In the genomic region with DNA sequence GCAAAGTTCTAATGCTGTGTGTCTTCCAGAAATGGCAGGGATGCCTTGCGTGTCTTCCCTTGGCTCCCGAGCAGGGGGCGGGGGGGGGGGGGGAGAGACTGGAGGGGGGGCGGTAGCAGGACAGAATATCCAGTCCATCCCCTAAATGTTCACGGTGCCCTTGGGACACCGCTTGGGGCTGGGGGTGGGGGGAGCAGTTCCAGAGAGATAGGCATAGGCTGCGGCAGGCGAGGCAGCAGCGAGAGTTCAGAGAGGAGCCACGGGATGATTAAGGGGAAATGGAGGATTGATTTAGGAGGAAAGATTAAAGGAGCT, we compare ENCODE assay signal across 12 mouse cellular contexts. TPM values are rescaled to one million over a fixed set of nuclear protein-coding genes. Genes with fewer than 3 reads are reported as not detected.
A peak's percentile ranks its signal among the peaks of the same experiment; 100 is the strongest.
DNase-seq lines count a peak whose midpoint lies in the region; ATAC-seq lines count a peak whose summit lies in the region.
"Had no signal": no experiment of that assay in that cellular context is flagged by ENCODE, and none has a peak within 500 bp of the region (broad histone marks: within the 10 kb centered on the region; RNA-seq: fewer than 3 reads in every experiment).

No protein-coding gene starts in this region.

- no peaks in the 10 kb centered on the region for H3K36me3 ChIP-seq in heart, embryonic 14.5 days (ENCODE audit: control insufficient read depth, insufficient read depth, low read length)
- H3K36me3 ChIP-seq in hindbrain, embryonic 13.5 days, result no peaks in the 10 kb centered on the region
- H3K36me3 ChIP-seq in midbrain, embryonic 12.5 days, result no peaks in the 10 kb centered on the region

- H3K9ac ChIP-seq in heart, embryonic 14.5 days (ENCODE audit: low read length), result no peak overlapping the region
- peak overlapping the region; percentile 58; the same call in 1 of the 2 replicates for H3K9ac ChIP-seq in hindbrain, embryonic 13.5 days
- H3K9ac ChIP-seq in midbrain, embryonic 12.5 days (replicated peaks), result peak overlapping the region; percentile 46; the same call in 1 of the 2 replicates

- no peaks in the 10 kb centered on the region for H3K9me3 ChIP-seq in heart, embryonic 14.5 days (ENCODE audit: control insufficient read depth, low read length)
- no peaks in the 10 kb centered on the region for H3K9me3 ChIP-seq in hindbrain, embryonic 13.5 days
- H3K9me3 ChIP-seq in midbrain, embryonic 12.5 days, result no peaks in the 10 kb centered on the region

- no peak overlapping the region for H3K27ac ChIP-seq in heart, embryonic 14.5 days (replicated peaks in 1 of 2; ENCODE audit: control insufficient read depth in 1 of 2, insufficient read depth in 1 of 2, low read depth in 2 of 2, low read length in 2 of 2)
- peak overlapping the region; percentile 85 for H3K27ac ChIP-seq in hindbrain, embryonic 13.5 days
- H3K27ac ChIP-seq in midbrain, embryonic 12.5 days (replicated peaks), result peak overlapping the region; percentile 76

- no peak for DNase-seq in heart, postnatal 25 days (ENCODE audit: low spot score)
- DNase-seq in MN1 (ENCODE audit: low spot score), result peak; percentile 62
- DNase-seq in adrenal gland, adult 18-20 months (ENCODE audit: low spot score in 2 of 2), result no peak
- no peak for DNase-seq in left cerebral cortex, postnatal 25 days (ENCODE audit: low spot score in 2 of 2)
- DNase-seq: lung, postnatal 36 days; right cerebral cortex, postnatal 25 days had no signal

- WGBS in heart, embryonic 14.5 days, result 4% methylated on average over 7 of the region's 10 CpGs
- WGBS in hindbrain, embryonic 13.5 days, result 2% methylated on average over 9 of the region's 10 CpGs
- 1% methylated on average over 9 of the region's 10 CpGs for WGBS in midbrain, embryonic 12.5 days

- H3K4me1 ChIP-seq in heart, embryonic 14.5 days (ENCODE audit: control insufficient read depth in 2 of 2, insufficient read depth in 2 of 2, low read length in 2 of 2), result peaks cover 11 to 22% of the 10 kb centered on the region in 2 experiments
- peaks cover 67% of the 10 kb centered on the region for H3K4me1 ChIP-seq in hindbrain, embryonic 13.5 days (replicated peaks)
- H3K4me1 ChIP-seq in midbrain, embryonic 12.5 days, result peaks cover 55% of the 10 kb centered on the region

- ATAC-seq in heart, embryonic 14.5 days (ENCODE audit: insufficient number of reproducible peaks, insufficient read depth, low FRiP score, low read depth), result no peak
- ATAC-seq in hindbrain, embryonic 13.5 days (ENCODE audit: low FRiP score), result no peak
- peak; percentile 13 for ATAC-seq in midbrain, embryonic 12.5 days (ENCODE audit: low FRiP score, low read depth)
- no peak for ATAC-seq in megakaryocyte progenitor cell, adult 5-6 weeks (replicated peaks; ENCODE audit: poor library complexity)

- intact Hi-C loops in heart, postnatal 25 days (cut with DNase I), result no loop called here
- intact Hi-C loops in left cerebral cortex, postnatal 25 days (cut with DNase I), result no loop called here

- no peak overlapping the region for H3K4me3 ChIP-seq in heart, embryonic 14.5 days (ENCODE audit: control insufficient read depth in 1 of 2, insufficient read depth in 1 of 2, low read depth in 1 of 2, low read length in 2 of 2)
- no peak overlapping the region for H3K4me3 ChIP-seq in hindbrain, embryonic 13.5 days
- H3K4me3 ChIP-seq in midbrain, embryonic 12.5 days, result peak overlapping the region; percentile 18; the same call in 1 of the 2 replicates

- peak overlapping the region; percentile 74 for H3K4me2 ChIP-seq in heart, embryonic 14.5 days (ENCODE audit: low read length)
- H3K4me2 ChIP-seq in hindbrain, embryonic 13.5 days, result peak overlapping the region; percentile 54
- peak overlapping the region; percentile 57 for H3K4me2 ChIP-seq in midbrain, embryonic 12.5 days (replicated peaks)

- peaks cover 49% of the 10 kb centered on the region for H3K27me3 ChIP-seq in heart, embryonic 14.5 days (ENCODE audit: control insufficient read depth, insufficient read depth, low read length)
- H3K27me3 ChIP-seq in hindbrain, embryonic 13.5 days, result peaks cover 38% of the 10 kb centered on the region
- H3K27me3 ChIP-seq in midbrain, embryonic 12.5 days, result peaks cover 51% of the 10 kb centered on the region

RNA-seq across cellular contexts. Expression of a gene that starts 7.4 kb away (rescaled TPM):
- 0.18 TPM in 1 of 2 replicates, not detected in the other for polyA plus RNA-seq in heart, embryonic 14.5 days (2014; fragmentation: Nextera tagmentation; extraction: Ambion mirVana)
- not detected for total RNA-seq in heart, postnatal 25 days (2021)
- polyA plus RNA-seq in hindbrain, embryonic 13.5 days (2015; fragmentation: Nextera tagmentation; extraction: Ambion mirVana), result 25.9 and 29.3 TPM in 2 replicates
- polyA plus RNA-seq in midbrain, embryonic 12.5 days (2016; fragmentation: Nextera tagmentation; extraction: Ambion mirVana), result 45.0 and 47.7 TPM in 2 replicates
- total RNA-seq in megakaryocyte progenitor cell, adult 5-6 weeks (2015), result not detected in 2 replicates
- not detected in 2 replicates for total RNA-seq in megakaryocyte progenitor cell, adult 5-6 weeks (2017)
- total RNA-seq in adrenal gland, adult 18-20 months (2021), result 1 to 10 TPM; 5.1 to 8.1 TPM
- total RNA-seq in left cerebral cortex, postnatal 25 days (2021), result 10 to 100 TPM; 10.4 to 20.6 TPM
- total RNA-seq: CH12.LX; hematopoietic stem cell, adult 5-6 weeks had no signal

RNA-seq across cellular contexts. Expression of a gene that starts 21.4 kb away (rescaled TPM):
- polyA plus RNA-seq in heart, embryonic 14.5 days (2014; fragmentation: Nextera tagmentation; extraction: Ambion mirVana), result 23.5 and 27.0 TPM in 2 replicates
- total RNA-seq in heart, postnatal 25 days (2021), result 10 to 100 TPM; 26.4 to 28.2 TPM
- 32.4 and 33.8 TPM in 2 replicates for polyA plus RNA-seq in hindbrain, embryonic 13.5 days (2015; fragmentation: Nextera tagmentation; extraction: Ambion mirVana)
- 35.9 and 36.3 TPM in 2 replicates for polyA plus RNA-seq in midbrain, embryonic 12.5 days (2016; fragmentation: Nextera tagmentation; extraction: Ambion mirVana)
- total RNA-seq in megakaryocyte progenitor cell, adult 5-6 weeks (2015), result 0.27 and 0.83 TPM in 2 replicates
- total RNA-seq in megakaryocyte progenitor cell, adult 5-6 weeks (2017), result 0.57 and 2.0 TPM in 2 replicates
- 10 to 100 TPM; 58.9 to 59.1 TPM for total RNA-seq in adrenal gland, adult 18-20 months (2021)
- 10 to 100 TPM; 82.1 to 82.4 TPM for total RNA-seq in left cerebral cortex, postnatal 25 days (2021)

RNA-seq across cellular contexts. Expression of a gene that starts 21.7 kb away (rescaled TPM):
- polyA plus RNA-seq in heart, embryonic 14.5 days (2014; fragmentation: Nextera tagmentation; extraction: Ambion mirVana), result 0.20 and 0.38 TPM in 2 replicates
- under 1 TPM; 0.42 to 0.61 TPM for total RNA-seq in heart, postnatal 25 days (2021)
- polyA plus RNA-seq in hindbrain, embryonic 13.5 days (2015; fragmentation: Nextera tagmentation; extraction: Ambion mirVana), result 43.7 and 45.0 TPM in 2 replicates
- polyA plus RNA-seq in midbrain, embryonic 12.5 days (2016; fragmentation: Nextera tagmentation; extraction: Ambion mirVana), result 26.5 and 27.6 TPM in 2 replicates
- total RNA-seq in megakaryocyte progenitor cell, adult 5-6 weeks (2015), result not detected in 2 replicates
- total RNA-seq in megakaryocyte progenitor cell, adult 5-6 weeks (2017), result 2.9 TPM in 1 of 2 replicates, not detected in the other
- total RNA-seq in adrenal gland, adult 18-20 months (2021), result 1 to 10 TPM; 3.5 to 6.2 TPM
- total RNA-seq in left cerebral cortex, postnatal 25 days (2021), result 100 to 1,000 TPM in 1 of 2 experiments, 10 to 100 TPM in 1; 92.9 to 111 TPM
- total RNA-seq: hematopoietic stem cell, adult 5-6 weeks had no signal

RNA-seq across cellular contexts. Expression of a gene that starts 21.9 kb away (rescaled TPM):
- 53.3 and 71.9 TPM in 2 replicates for polyA plus RNA-seq in heart, embryonic 14.5 days (2014; fragmentation: Nextera tagmentation; extraction: Ambion mirVana)
- 10 to 100 TPM; 36.6 to 37.3 TPM for total RNA-seq in heart, postnatal 25 days (2021)
- polyA plus RNA-seq in hindbrain, embryonic 13.5 days (2015; fragmentation: Nextera tagmentation; extraction: Ambion mirVana), result 84.0 and 84.4 TPM in 2 replicates
- 59.7 and 69.4 TPM in 2 replicates for polyA plus RNA-seq in midbrain, embryonic 12.5 days (2016; fragmentation: Nextera tagmentation; extraction: Ambion mirVana)
- 65.8 and 74.1 TPM in 2 replicates for total RNA-seq in megakaryocyte progenitor cell, adult 5-6 weeks (2015)
- total RNA-seq in megakaryocyte progenitor cell, adult 5-6 weeks (2017), result 87.0 and 98.6 TPM in 2 replicates
- total RNA-seq in adrenal gland, adult 18-20 months (2021), result 10 to 100 TPM; 53.2 to 56.1 TPM
- total RNA-seq in left cerebral cortex, postnatal 25 days (2021), result 10 to 100 TPM; 58.8 to 61.0 TPM

RNA-seq across cellular contexts. Expression of a gene that starts 48.6 kb away (rescaled TPM):
- 109 and 124 TPM in 2 replicates for polyA plus RNA-seq in heart, embryonic 14.5 days (2014; fragmentation: Nextera tagmentation; extraction: Ambion mirVana)
- 100 to 1,000 TPM; 147 to 150 TPM for total RNA-seq in heart, postnatal 25 days (2021)
- polyA plus RNA-seq in hindbrain, embryonic 13.5 days (2015; fragmentation: Nextera tagmentation; extraction: Ambion mirVana), result 21.0 and 22.8 TPM in 2 replicates
- 42.7 and 46.6 TPM in 2 replicates for polyA plus RNA-seq in midbrain, embryonic 12.5 days (2016; fragmentation: Nextera tagmentation; extraction: Ambion mirVana)
- total RNA-seq in megakaryocyte progenitor cell, adult 5-6 weeks (2015), result 1.0 TPM in 1 of 2 replicates, not detected in the other
- 0.30 TPM in 1 of 2 replicates, not detected in the other for total RNA-seq in megakaryocyte progenitor cell, adult 5-6 weeks (2017)
- total RNA-seq in adrenal gland, adult 18-20 months (2021), result 10 to 100 TPM; 48.9 to 54.4 TPM
- 10 to 100 TPM; 28.6 to 29.0 TPM for total RNA-seq in left cerebral cortex, postnatal 25 days (2021)

Comparison
In these comparisons a context has a peak if more than half of its experiments do, and no peak if none do; other contexts are left out.
1. H3K27ac ChIP-seq: peak in hindbrain, embryonic 13.5 days (single experiment) and midbrain, embryonic 12.5 days (single experiment); none in heart, embryonic 14.5 days (0 of 2).
2. RNA of a gene that starts 7.4 kb away (total RNA-seq): 10.4 to 20.6 TPM in left cerebral cortex, postnatal 25 days and 5.1 to 8.1 TPM in adrenal gland, adult 18-20 months; not detected in heart, postnatal 25 days and not detected in megakaryocyte progenitor cell, adult 5-6 weeks; every median in the first group is over 4 times any median in the second.
3. RNA of a gene that starts 21.4 kb away (total RNA-seq): 82.1 to 82.4 TPM in left cerebral cortex, postnatal 25 days, 58.9 to 59.1 TPM in adrenal gland, adult 18-20 months and 26.4 to 28.2 TPM in heart, postnatal 25 days; 0.27 to 2.0 TPM in megakaryocyte progenitor cell, adult 5-6 weeks; every median in the first group is over 4 times any median in the second.
4. RNA of a gene that starts 21.7 kb away (total RNA-seq): 92.9 to 111 TPM in left cerebral cortex, postnatal 25 days; 3.5 to 6.2 TPM in adrenal gland, adult 18-20 months, 0.42 to 0.61 TPM in heart, postnatal 25 days and 2.9 TPM in megakaryocyte progenitor cell, adult 5-6 weeks; every median in the first group is over 10 times any median in the second.
5. Peak in every context shown above with its lines, with median percentiles within 50 percentile points of each other: H3K4me2 ChIP-seq.